Mouse (Mus musculus) right cerebral cortex, postnatal 10 days (tissue): Measurements from ENCODE around the gene Prss22.
"Not testable (repeated sequence)": the region's sequence is repeated elsewhere in the genome, so short reads cannot be mapped to it uniquely, and the experiment has no call there.

ENCODE experiments used
- DNase-seq, 2 experiments: peaks; one replicate each; pipeline ENCODE4 v3.0.0; 2021; ENCODE audit warnings: low spot score in 2 of 2

Gene Prss22

DNA sequence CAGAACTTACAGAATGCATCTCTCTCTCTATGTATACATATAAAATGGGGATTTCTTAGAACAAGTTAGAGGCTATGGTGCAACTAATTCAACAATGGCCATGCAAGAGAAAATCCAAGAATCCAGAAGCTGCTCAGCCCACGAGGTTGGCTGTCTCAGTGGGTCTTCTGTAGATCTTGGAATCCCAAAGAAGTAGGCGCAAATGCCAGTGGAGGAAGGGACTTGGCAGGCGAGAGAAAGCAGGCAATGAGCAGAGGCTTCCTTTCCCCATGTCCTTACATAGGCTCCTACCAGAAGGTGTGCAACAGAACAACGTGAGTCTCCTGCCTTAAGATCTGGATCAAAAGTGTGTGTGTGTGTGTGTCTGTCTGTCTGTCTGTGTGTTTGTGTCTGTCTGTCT, 50.4 kb downstream of the Prss22 start:
- not testable (repeated sequence) for DNase-seq
